Mouse (Mus musculus) monocyte, adult 2 months (primary cell): ENCODE measurements around the gene Mapk8ip1.

ENCODE experiments used
- DNase-seq, 2 experiments: peaks; one replicate each; pipeline ENCODE4 v3.0.0; 2022; ENCODE audit warnings: low spot score in 2 of 2, low read depth in 1 of 2

Gene Mapk8ip1

DNA sequence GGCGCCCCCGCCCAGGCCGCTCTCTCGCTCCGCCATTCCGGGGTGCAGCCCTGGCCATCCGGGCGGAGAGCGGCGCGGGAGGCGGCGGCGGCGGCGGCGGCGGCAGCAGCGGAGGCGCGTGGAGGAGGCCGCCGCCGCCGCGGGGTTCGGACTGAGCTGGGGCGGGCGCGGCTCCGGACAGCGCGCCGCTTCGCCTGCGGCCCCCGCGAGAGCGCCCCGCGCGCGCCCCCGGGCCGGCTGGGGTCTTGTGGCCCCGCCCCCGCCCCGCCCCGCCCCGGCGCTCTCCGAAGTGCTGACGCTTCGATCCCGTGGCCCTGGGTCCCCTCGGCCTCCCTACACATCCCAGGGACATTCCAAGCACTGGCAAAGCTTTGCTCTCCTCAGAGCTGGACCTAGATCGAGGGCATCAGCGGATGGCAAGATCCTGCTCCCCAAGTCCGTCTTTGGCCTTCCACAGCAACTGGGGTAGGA, at the start of gene Mapk8ip1:
Mapk8ip1 (minus strand) TSS at position 173 of the 471 bp plus-strand sequence.
- no peak for DNase-seq

DNA sequence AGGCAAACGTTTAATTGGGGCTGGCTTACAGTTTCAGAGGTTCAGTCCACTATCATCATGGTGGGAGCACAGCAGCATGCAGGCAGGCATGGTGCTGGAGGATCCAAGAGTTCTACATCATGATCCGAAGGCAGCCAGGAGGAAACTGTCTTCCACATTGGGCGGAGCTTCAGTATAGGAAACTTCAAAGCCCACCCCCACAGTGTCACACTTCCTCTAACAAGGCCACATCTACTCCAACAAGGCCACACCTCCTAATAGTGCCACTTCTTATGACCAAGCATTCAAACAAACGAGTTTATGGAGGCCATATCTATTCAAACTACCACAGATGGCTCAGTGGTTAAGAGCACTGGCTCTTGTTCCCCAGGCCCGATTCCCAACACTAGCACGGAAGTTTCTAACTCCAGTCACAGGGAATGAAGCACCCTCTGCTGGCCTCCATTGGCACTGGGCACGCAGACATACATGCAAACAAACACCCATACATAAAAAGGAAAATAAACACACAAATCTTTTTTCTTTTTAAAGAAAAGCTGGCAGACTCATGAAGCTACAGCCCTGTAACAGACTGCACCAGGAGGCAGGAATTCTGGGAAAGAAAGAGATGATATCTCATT, 46.2 kb upstream of the Mapk8ip1 start:
- no peak for DNase-seq

DNA sequence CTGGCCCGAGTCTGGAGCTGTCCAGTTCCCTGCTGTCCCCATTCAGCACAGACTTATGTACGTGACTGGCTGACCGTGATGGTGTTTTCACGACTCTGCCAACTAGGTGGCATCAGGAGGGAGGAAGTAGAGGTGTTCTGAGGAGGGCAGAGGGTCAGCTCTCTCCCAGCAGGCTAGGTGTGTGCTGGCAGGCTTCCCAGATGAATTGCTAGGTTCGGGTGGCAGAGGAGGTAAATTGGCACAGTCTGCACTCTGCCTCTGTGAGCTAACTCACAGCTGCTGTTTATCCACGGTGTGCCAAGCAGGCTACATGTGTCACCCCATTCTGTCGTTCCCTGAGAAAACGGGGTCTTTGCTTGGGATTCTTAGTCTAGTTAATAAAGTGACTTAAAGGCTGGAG, 45.6 kb upstream of the Mapk8ip1 start:
- no peak for DNase-seq

DNA sequence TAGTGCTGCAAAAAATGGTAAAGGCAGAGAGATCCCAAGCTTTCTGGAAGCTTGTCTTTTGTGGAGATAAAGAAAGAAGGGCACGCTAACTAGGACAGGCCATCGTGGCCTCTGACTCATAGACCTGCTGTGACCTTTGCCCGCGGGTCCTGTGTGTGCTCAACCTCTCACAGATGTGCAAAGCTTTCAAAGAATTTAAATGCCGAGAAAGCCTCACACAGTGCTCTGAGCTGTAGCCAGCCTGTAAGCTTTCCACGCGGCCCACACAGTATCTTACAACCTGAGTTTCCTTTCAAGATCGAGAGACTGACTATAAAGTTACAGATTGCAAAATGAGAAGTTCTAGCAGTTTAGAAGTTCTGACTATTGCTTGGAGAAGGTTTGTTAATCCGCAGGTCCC, 44.8 kb upstream of the Mapk8ip1 start:
- no peak for DNase-seq

DNA sequence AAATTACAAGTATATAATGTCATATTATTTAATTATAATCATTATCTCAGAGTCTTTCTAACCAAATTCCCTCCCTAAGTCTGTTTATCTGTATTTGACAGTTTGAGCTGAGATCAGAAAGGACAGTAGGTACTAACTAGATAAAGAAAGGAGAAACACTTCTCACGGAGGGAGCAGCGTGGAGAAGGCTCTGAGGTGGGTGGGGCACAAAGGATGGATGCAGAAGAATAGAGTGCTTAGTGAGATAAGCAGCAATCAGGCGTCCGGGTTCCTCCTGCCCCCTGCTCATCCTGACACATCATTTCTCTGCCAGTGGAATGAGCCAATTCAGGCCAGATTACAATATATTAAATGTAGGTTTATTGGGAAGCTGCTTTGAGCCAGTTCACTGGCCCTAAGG, 43.3 kb upstream of the Mapk8ip1 start:
- no peak for DNase-seq

DNA sequence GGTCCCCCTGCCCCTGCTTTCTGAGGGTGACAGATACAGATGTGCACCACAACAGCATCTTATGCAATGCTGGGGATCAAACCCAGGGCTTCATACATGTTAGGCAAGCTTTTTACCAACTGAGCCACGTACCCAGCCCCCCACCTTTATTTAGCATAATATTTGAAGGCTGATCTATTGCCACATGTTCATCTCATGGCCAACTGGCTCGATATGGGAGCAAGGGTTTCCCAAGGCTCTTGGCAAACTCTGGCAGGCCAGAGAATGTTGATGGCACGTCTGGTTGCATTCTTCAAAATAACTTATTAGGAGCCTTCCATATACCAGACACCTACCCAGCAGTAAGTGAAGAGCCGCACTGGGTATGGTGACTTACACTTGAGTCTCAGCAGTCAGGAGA, 42.2 kb upstream of the Mapk8ip1 start:
- no peak for DNase-seq

DNA sequence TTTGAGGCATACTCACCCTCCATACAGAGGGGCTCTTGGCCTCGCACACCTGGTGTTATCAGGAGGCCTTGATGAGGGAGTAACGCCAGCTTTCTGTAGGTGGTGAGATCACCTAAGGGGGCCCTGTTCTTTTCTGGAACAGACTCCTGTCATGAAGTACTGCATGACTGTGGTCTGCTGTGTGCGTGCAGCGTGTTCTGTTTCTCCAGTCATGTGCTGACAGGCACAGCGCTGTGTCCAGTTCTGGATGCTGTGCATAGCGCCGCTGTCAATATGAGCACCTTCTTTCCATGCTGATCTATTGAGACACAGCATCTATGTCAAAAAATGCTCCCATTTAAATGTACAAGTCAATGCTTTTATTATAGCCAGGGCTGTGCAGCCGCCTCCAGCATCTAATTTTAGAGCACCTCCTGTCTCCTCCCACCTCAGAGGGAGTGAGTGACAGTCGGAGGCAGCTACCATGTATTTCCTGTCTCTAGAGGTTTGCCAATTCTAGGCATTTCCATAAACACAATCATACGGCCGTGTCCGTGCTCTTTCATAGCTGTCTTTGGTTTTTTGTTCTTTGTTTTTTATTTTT, 41.4 kb upstream of the Mapk8ip1 start:
- no peak for DNase-seq

DNA sequence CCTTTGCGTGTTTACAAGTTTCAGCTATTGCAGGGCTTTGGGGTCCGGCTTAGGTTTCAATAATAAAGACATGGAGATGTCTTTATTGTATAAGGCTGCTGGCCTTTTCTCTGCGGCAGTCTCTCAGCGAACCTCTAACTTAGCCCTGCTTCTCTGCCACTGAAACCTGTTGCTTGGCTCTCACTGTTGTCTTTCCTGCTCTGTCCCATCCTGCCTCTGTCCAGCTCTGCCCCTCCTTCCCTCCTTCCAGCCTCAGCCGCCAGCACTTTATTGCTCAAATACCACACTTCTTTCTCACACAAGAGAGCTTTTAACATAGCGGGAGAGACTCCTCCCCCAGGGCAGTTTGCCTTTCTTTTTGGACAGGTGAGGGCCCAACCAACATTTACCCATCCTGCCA, 39.4 kb upstream of the Mapk8ip1 start:
- DNase-seq = no peak

DNA sequence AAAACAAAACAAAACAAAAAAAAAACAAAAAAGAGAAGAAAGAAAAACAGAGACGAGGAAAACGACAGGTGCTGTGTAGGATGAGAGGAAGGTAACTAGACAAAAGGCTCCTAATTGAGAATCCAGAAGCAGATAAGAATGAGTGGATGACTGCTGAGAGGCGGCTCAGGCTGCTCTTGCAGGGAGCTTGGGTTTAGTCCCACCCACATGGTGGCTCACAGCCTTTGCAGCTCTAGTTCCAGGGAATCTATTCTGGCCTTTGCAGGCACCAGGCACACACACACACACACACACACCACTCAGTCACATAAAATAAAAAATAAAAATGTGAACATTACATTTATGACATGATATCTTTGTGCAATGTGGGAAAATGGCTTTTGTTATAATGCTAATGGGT, 37.5 kb upstream of the Mapk8ip1 start:
- no peak for DNase-seq

DNA sequence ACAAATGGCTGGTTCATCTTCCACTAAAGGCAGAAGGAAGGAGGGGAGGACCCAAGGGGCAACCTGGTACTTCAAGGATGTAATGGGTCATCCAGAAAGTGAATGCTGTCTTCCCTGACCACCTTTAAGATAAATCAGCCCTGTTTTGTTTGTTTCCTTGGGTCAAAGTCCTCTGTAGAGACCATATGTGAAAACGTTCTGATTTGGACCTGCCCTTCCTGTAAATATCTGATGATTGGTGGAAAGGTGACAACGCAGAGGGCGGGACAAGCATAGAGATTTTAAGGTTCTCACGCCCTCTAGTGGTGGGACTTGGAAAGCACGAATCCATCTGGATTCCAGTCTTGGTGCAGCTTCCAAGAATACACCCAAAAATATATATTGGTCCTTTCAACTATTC, 36.8 kb upstream of the Mapk8ip1 start:
- peak; percentile 34 to 66 for DNase-seq

DNA sequence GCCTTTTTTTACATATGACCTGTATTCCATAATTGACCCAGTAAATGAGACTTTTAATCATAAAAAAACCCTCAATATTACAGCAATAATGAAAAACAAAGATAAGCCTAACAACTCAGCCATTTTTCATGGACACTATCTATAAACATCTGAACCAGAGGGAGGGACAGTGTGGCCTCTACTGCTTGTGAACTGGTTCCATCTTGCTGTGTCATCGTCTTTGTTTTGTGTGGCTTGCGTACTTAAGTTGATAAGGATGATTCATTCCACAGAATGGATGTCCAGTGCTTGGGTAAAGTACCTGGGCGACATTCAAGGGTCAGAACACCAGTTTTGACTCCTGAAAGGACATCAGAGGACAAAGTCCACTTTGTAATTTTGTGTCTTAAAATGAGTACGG, 36.3 kb upstream of the Mapk8ip1 start:
- DNase-seq = no peak

DNA sequence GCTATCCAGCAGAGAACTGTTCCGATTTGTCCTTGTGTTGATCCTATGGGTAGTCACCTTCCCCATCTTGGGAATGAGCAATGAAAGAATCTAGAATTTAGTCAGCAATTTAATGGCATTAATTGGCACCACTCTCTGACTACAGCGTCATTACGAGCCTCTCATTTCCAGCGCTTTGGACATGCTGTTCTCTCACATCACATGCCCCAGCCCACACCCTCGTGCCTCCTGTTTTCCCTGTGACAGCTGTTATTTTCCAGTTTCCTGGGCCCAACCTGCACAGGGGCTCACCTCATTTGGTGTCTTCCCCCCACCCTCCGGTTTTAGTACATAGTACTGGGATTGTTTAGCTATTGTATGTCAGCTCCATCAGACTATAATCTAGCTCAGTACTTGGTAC, 34.0 kb upstream of the Mapk8ip1 start:
- no peak for DNase-seq

DNA sequence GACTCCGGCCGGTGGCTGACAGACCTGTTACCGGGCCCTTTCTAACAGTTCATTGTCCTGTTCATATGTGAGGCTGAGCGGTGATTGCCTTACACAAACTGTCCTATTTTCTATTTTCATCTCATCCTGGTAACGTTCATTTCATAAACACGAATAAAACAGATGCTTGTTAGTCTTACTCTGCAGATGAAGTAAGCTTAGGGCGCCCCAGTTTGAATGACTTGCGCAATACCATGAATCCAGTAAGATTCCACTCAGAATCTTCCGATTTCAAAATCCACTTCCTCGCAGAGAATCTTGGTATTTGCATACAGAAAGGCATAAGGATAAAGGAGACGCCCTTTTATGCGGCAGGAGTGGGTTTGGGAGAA, 33.3 kb upstream of the Mapk8ip1 start:
- no peak for DNase-seq

DNA sequence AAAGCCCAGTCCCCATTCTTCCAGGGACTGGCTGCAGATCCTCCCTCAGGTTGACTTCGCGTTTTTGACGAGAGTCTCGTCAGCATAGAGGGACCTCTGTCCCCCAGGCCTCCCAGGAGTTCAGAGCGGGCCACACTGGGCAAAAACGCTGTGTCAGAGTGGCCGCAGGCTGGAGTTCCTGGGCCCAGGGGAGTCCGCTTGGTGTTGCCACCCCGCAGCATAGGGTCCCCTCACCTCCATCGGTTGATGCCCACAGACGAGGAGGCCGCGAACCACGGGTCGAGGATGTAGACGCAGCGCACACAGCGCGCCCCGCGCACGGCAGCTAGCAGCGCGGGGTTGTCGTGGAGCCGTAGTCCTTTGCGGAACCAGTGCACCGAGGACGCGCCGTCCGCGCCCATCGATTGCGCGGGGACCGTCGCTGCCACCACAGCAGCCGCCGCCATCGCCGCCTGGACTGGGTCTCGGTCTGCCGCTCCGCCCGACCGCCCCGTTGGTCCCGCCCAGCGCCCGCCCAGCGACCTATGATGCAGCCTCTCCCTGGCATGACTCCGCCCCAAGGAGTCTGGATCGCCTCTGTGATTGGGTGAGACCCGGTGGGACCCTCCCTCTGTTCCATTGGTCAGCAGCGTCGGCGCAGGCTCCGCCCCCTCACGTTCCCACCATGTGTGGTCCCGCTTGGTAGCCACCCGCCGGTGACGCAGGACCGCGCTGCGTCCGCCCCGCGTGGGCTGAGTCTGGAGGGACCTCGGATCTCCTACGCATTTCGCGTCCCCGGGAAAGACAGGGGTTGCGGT, 32.7 kb upstream of the Mapk8ip1 start, which contains the start of gene Cry2:
Cry2 (minus strand) TSS at position 466 of the 797 bp plus-strand sequence.
- DNase-seq = peak; percentile 95

DNA sequence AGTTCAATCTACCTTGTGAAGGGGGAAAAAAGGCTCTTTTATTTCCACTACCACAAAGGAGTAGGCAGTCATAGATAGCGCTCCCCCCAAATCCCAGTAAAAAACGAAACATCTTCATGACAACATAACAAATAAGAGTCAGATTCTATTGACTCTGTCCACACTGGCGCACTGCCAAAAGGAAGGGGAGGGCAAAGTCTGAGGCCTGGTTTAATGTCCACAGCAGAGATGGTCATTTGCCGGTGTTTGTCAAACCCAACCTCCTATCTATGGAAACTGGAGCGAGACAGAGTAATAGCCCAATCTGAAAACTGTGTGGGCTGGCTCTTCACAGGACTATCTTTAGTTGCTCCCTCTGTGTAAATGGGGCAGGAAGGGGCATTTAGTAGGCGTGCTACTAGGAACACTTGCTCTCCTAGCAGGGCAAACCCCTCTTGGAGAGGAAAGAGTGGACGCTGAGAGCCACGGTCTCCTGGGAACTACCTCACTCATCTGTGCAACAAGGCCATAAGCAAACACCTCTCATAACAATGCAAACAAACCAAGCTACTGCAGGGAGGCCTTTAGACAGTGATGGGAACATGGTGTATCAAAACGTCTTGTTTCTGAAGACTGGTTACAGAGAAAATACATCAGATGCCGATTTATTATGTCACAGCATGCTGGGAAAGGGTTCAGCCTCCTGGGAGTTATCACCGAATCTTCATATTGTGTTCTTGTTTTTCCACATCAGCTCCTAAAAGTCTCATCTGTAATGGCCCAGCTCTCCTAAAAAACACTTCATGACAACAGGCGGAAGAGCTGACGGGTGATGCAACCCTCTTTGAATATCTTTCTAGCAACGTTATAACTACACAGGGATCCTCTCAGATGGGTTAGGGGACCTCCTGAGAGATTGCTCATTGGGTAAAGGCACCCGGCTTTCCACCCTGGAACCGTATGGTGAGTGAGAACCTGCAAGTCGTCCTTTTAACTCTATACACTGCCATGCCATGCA, 31.5 kb upstream of the Mapk8ip1 start:
- DNase-seq = no peak

DNA sequence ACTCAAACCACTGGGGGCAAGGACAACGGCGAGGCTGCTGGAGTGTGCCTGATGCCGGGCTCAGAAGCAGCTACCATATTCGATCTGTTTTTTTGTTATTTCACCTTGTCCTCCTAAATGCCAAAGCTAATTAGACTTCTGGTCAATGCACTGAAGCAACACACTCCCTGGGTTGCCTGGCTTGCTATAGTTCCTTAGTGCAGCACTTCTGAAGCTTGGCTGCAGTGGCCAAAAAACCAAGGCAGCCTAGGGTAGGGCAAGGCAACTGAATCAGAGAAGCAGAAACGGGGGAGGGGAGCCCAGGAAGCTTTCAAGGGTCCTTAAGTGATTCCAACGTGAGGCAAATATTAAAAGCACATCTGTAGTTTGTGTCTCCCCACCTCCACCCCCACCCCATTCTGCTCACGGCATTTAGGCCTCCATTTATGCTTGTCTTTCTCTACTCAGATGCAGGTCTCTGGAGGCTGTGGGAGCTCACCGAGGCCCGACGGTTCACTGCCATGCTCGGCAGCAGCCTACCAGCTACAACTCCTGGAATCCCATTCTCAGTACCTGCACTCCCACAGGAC, 30.6 kb upstream of the Mapk8ip1 start:
- no peak for DNase-seq

DNA sequence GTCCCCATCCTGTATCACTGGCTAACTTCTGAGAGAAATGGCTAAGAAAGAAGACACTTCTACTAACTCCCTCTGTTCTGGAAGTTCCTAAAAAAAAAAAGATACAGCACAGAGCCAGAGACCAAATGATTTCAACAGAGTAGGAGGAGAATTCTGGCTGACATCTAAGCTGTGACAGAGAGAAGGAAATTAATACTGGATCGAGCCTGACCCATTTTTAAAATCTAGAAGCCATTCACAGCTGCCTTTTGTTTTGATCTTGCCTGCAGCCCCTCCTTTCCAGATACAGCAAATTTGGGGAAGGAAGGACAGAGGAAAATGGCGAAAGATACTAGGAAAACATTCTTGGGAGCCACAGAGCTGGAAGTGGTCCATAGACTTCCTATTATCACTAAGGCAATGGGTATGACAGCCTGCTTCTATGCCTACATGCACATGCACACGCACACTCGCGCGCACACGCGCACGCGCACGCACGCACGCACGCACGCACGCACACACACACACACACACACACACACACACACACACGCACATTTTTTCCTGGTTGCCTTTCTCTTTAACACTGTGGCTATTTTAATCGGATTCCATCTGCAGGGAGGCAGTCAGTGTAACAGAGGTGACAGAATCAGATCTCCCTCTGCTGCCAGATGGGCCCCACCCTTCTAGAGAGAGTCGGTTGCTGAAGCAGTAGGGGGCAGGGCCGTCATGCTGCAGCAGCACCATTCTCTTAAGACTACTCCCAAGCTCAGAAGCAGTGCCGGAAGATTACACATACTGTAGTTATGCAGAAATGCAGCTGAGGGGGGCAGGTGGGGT, 29.9 kb upstream of the Mapk8ip1 start:
- no peak for DNase-seq

DNA sequence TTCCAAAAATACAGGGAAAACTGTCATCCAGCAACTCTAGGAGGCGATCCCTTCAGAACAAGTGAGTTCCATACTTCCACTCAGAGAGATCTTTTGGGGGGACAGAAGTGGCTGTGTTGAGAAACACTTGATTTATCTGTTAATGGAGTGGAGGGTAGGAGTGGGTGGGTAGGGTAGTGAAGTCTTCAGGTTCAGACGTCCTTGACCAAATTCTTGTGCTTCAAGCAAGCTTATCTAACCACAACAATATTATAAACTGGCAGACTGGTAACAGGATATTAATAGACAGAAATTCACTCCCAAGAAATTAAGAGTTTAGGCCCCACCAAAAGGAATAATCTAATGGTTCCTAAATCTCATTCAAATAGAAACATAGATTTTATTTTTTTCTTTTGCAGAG, 29.0 kb upstream of the Mapk8ip1 start:
- no peak for DNase-seq

DNA sequence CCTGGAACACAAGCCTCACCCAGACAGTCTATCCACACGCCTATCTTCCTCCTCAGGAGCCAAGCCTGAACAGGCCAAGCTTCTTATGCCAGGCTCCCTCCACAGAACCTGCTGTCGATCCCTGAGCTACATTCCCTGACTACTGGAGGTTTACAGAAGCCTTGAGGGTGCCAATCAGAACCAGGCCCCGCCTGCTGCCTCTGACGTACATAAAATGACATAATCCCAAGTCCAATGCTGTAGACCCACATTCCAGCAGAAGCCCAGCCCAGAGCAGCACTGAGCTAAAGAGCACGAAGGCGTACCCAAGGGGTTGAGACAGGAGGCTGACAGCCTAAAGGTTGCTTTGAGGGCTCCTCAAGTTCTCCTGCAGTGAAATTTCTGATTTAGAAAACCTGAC, 26.8 kb upstream of the Mapk8ip1 start:
- no peak for DNase-seq

DNA sequence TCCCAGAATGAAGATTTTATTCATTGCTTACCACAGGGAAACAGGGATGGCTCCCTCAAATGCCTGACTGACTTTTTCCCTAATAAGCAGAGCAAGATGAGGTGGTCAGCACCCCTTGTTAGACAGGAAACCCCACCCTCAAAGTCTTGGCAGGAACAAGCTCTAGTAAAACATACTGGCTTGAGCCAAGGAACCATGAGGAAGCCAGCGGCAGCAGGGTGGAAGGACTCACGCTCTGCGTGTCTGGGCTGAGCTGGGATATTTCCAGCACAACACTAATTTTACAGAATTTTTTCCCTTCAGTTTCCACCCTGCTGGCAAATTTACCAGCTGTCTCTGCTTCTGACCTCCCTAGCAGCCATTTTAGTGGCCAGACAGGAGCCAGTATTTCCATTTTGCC, 25.4 kb upstream of the Mapk8ip1 start:
- no peak for DNase-seq
